Mouse (Mus musculus): ENCODE measurements around the gene Ttyh1.
A peak's percentile ranks its signal among the peaks of the same experiment; 100 is the strongest.

Ttyh1 gene

DNA sequence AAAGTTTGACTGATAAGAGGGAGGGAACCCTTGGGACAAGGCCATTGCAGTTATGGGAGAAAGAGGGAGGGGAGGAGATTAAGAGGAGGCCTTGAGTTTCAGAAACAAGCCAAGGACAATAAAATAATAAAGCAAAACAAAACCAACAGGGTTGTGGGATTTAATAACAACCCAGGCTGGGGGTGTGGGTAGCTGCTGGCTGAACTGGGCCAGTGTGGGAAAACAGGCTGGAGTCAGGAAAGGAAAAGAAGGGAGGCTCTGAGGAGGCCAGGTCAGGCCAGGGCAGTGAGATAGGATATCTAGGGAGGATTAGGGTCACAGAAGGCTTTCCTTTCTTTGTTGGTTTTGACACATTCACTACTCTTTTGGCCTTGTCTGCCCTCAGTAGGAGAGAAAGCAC is 47.9 kb downstream of the Ttyh1 start:
- DNase-seq (ENCODE audit: extremely low spot score, low spot score), result no peak

DNA sequence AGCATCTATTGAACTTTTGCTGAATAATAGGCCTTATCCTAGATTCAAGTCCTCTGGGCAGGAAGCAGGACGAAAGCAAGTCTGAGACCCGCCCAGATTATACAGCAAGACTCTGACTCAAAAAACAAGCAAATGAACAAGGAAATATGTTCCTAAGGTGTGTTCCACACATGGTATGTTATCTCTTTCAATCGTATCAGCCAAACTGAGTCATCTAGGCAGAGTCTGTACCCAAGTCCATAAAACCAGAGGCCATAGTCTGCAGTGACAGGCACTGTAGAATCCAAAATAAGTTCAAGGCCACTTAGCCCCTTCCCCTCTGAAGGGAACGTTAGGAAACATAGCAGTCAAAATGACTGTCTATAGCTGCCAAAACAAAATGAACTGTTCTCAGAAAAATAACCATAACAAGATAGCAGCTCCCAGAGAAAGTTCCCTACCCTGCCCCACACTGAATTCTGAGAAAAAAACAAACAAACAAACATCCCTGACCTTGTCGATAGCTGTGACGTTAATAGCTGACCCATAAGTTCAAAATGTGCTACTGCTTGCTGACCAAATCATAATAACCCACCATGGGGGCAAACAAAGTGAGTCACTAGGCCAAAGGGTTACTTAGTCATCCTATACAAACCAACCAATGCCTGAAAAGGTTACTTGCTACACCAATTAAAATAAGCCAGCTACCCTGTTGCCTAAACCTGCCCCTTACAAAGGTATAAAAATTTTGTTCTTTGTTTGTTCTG is 51.2 kb downstream of the Ttyh1 start:
- no peak for DNase-seq (ENCODE audit: extremely low spot score, low spot score)

DNA sequence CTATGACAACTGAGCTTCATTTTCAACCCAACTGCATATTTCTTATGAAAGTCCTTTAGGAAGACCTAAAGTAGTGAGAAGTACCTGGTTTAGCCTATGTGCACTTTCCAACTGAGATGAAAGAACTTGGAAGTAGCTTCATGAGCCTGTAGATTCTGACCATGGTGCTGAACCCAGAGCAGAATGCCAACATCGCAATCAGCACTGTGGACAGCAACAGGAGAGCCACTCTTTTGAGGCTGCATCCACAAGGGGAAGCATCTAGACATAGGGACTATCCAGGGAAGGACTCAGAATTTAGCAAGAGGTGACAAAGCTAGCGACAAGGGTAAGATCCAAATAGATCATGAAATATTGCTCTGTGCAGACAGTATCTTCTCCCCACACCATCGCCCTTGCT is 59.2 kb downstream of the Ttyh1 start:
- peak; percentile 25 for DNase-seq (ENCODE audit: extremely low spot score, low spot score)
